Mouse (Mus musculus) spleen, adult 2 months (tissue): ENCODE data around the gene 4933417A18Rik. TPM values are rescaled to one million over a fixed set of nuclear protein-coding genes. Genes with fewer than 3 reads are reported as not detected.
"Not testable (repeated sequence)": the region's sequence is repeated elsewhere in the genome, so short reads cannot be mapped to it uniquely, and the experiment has no call there.

Experiments
- DNase-seq, 2 experiments: peaks; one replicate each; pipeline versions ENCODE4 v3.0.0 to v3.0.0-alpha.2; 2012 to 2021; ENCODE audit warnings: low spot score in 2 of 2, low read depth in 1 of 2
- H3K27ac ChIP-seq: fragments of 200-500 bp; 2 replicates; pipeline ENCODE4 v1.5.1; 2012; ENCODE audit warnings: low read length, inconsistent platforms; ENCODE audit not compliant: insufficient read depth
- H3K27me3 ChIP-seq: fragments of 200-500 bp; 2 replicates; pipeline ENCODE4 v1.6.1; 2012; ENCODE audit warnings: mild to moderate bottlenecking, moderate library complexity, low read length, inconsistent platforms; ENCODE audit not compliant: control insufficient read depth, insufficient read depth
- H3K36me3 ChIP-seq: fragments of 200-500 bp; 2 replicates; pipeline ENCODE4 v1.6.1; 2012; ENCODE audit warnings: mild to moderate bottlenecking, low read length, inconsistent platforms; ENCODE audit not compliant: control insufficient read depth, insufficient read depth
- H3K4me1 ChIP-seq: fragments of 200-500 bp; 2 replicates; pipeline ENCODE4 v1.6.1; 2011; ENCODE audit warnings: inconsistent platforms; ENCODE audit not compliant: control insufficient read depth, insufficient read depth, insufficient read length
- H3K4me3 ChIP-seq: fragments of 200-500 bp; 2 replicates; pipeline ENCODE4 v1.5.1; 2011; ENCODE audit warnings: mild to moderate bottlenecking, inconsistent platforms; ENCODE audit not compliant: insufficient read depth, insufficient read length; ENCODE audit errors: extremely low read depth
- CTCF ChIP-seq: fragments of 200-500 bp; IDR thresholded peaks from 2 replicates; pipeline ENCODE4 v1.5.1; 2011; ENCODE audit warnings: mild to moderate bottlenecking, inconsistent platforms; ENCODE audit not compliant: insufficient read depth, insufficient read length, insufficient replicate concordance; ENCODE audit errors: extremely low read depth
- POLR2A ChIP-seq: fragments of 200-500 bp; IDR thresholded peaks from 2 replicates; pipeline ENCODE4 v1.6.1; 2011; ENCODE audit warnings: low read depth, low read length, inconsistent platforms
- WGBS: fragments of 180-500 bp; shearing (Covaris S2); methylation state at CpG from one replicate; pipeline ENCODE4 v1.1.7; 2018; 5-methylcytosine and 5-hydroxymethylcytosine counted together
- polyA plus RNA-seq: library from polyadenylated mRNA; depleted of rRNA; stranded (reverse); fragments of >200 nt; gene quantifications from 2 replicates; pipeline ENCODE4 v1.2.3, GENCODE M21; 2012

The 4933417A18Rik gene
- polyA plus RNA-seq, 1 experiment: not detected

DNA sequence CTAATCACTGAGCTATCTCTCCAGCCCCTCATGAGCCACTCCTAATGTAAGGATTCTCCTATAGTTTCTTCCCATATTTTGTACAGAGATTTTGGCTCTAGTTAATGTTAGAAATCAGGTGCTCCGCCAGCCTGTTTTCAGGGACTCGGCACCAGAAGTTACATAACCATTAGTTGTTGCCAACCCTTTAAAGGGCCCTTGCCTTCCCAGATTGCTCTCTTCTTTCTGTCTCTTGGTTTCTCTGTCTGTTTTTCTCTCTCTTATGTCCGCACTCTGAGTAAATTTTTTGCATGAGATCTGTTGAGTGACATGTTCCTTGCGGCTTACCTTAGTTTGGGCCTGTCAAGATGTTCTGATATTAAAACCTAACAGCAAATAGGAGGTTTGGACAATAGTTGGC lies 51.9 kb downstream of the 4933417A18Rik start:
- WGBS: 95% methylated on average over 4 of the region's 4 CpGs
- peaks cover 15% of the 10 kb centered on the region for H3K36me3 ChIP-seq
- DNase-seq: no peak
- no peak for TF ChIP-seq POLR2A
- H3K4me1 ChIP-seq: no peaks in the 10 kb centered on the region
- no peak overlapping the region for H3K4me3 ChIP-seq
- no peak overlapping the region for H3K27ac ChIP-seq
- no peaks in the 10 kb centered on the region for H3K27me3 ChIP-seq

DNA sequence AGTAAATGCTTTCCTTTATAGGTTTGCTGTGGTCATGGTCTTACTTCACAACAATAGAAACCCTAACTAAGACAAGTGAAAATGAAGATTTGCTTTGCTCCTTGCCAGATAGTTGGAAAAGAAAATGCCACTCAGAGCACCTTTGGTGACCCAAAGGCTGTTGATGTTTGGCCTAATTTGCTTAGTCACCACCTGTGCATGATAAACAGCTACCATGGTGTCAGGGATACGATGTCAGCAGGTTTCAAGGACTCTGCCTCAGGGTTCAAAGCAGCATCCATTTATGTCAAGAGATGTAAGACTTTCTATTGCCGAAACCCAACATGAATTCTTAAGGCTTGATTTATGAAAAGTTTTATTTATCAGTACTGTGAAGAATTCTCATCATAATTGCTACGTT lies 53.2 kb downstream of the 4933417A18Rik start:
- WGBS: 93% methylated on average over 3 of the region's 3 CpGs

DNA sequence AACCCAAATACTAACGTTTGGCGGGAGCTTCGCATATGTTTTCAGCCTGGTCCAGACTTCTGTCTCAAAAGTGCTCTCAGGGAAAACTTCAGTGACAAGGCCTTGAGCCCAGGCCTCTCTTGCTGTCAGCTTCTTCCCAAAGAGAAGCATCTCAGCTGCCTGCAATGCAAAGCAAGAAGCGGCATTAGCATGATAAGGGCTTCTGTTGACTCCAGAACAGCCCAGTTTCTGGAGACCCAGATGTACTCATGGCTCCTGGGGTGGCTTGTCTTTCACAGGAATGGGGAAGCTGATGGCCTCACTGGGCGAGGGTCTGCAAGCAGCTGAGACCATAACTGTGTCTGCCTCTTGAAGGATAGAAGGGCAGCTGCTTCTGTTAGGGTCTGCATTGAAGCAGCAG lies 54.4 kb downstream of the 4933417A18Rik start:
- 93% methylated on average over 5 of the region's 5 CpGs for WGBS
- H3K36me3 ChIP-seq: peaks cover 16% of the 10 kb centered on the region
- not testable (repeated sequence) for DNase-seq

More for the DNA sequence above, 53.2 kb downstream of the 4933417A18Rik start:
- H3K4me1 ChIP-seq: no peaks in the 10 kb centered on the region
- no peak overlapping the region for H3K4me3 ChIP-seq
- DNase-seq: no peak
- TF ChIP-seq POLR2A (no peak), CTCF (no peak)
- no peak overlapping the region for H3K27ac ChIP-seq
- H3K27me3 ChIP-seq: no peaks in the 10 kb centered on the region
- H3K36me3 ChIP-seq: peaks cover 16% of the 10 kb centered on the region

DNA sequence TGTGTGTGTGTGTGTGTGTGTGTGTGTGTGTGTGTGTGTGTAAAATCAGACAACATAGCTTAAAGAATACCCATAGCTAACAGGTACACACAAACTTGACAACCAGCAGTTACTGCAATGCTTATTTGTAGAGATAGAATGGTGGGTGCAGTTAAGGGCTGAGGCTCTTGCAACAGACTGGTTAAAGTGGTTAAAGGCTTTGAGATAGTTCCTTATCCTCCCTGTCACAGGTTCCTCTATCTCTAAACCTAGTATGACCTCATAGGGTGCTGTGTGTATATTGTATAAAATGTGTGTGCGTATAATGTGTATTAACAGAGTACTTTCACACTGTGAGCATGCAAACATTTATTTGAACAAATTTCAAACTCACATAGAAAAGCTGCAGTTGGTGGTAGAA lies 59.3 kb downstream of the 4933417A18Rik start:
- H3K4me1 ChIP-seq, H3K4me3 ChIP-seq, H3K27ac ChIP-seq, H3K27me3 ChIP-seq, DNase-seq: not testable (repeated sequence)
- peaks cover 15% of the 10 kb centered on the region for H3K36me3 ChIP-seq
- 85% methylated on average over 1 of the region's 1 CpGs for WGBS

More for the DNA sequence above, 54.4 kb downstream of the 4933417A18Rik start:
- not testable (repeated sequence) for H3K4me3 ChIP-seq, H3K27me3 ChIP-seq, H3K27ac ChIP-seq, H3K4me1 ChIP-seq

DNA sequence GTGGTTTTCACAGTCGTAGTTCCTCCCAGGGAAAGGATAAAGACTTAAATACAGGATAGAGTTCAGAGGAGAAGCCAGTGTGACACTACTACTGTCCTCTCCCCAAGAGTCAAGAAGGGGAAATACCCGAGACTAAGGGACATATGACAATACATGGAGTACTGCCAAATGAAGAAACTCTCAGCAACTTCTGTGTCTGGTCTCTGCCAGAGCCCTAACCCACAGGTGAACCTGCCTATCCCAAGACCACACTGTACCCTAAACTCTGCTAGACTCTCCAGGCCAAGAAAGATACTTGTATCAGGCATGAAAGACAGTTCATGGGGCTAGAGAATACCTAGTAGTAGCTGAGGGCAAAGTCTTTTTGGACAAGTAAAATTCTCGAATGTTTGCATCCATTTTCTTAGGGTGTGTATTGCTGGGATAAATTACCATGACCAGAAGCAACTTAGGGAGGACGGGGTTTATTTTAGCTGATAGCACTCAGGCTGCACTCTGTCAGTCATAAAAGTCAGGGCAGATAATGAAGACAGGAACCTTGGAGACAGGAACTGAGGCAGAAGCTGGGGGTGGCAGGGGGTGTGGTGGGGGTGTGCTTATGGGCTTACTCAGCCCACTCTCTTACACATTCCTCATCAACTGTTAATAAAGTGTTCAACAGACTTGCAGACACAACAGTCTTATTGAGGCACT lies 67.5 kb downstream of the 4933417A18Rik start:
- no peak for TF ChIP-seq CTCF
- no peak for TF ChIP-seq POLR2A
- peaks cover 6% of the 10 kb centered on the region for H3K36me3 ChIP-seq
- WGBS: 74% methylated on average over 4 of the region's 4 CpGs
- peaks cover 2% of the 10 kb centered on the region; the same call in 1 of the 2 replicates for H3K4me1 ChIP-seq
- H3K27me3 ChIP-seq: no peaks in the 10 kb centered on the region
- H3K4me3 ChIP-seq: no peak overlapping the region
- H3K27ac ChIP-seq: no peak overlapping the region
- no peak for DNase-seq

DNA sequence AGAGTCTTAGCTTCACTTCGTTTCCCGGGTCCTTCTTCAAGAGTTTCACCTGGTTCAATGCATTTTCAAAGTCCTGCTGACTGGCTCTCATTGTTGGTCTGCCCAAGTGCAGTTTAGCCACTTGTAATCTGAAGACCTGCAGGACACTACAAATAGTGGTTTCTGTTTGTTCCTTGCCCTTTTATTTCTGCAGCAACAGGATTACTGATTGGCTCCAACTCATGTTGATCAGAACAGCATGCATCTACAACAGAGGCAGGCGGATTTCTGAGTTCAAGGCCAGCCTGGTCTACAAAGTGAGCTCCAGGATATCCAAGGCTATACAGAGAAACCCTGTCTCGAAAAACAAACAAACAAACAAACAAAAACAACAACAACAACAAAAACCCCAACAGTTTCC lies 68.9 kb downstream of the 4933417A18Rik start:
- Histone ChIP-seq H3K4me1 (peaks cover 2% of the 10 kb centered on the region; the same call in 1 of the 2 replicates), H3K27ac (no peak overlapping the region), H3K4me3 (peak overlapping the region; percentile 79; the same call in 1 of the 2 replicates), H3K36me3 (peaks cover 4% of the 10 kb centered on the region; the same call in 1 of the 2 replicates), H3K27me3 (no peaks in the 10 kb centered on the region)
- 74% methylated on average over 4 of the region's 4 CpGs for WGBS
- no peak for TF ChIP-seq CTCF
- no peak for TF ChIP-seq POLR2A
- no peak for DNase-seq

DNA sequence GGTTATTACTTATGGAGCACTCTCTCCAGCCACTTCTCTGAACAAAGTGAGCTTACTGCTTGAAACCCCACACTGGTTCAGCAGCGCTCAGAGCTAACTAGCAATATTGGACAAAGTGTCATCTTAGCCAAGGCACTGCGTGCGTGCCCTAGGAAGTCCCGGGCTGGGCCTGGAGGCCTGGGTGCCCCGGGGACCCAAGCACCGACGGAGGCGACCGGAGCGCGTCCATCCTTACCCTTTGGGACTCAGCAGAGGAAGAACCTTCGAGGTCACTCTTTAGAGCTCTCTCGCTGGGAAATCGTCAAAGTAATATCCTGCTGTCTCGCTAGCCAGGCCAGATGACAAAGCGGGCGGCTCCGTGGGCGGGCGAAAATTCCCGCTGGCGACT lies 69.4 kb downstream of the 4933417A18Rik start:
- peaks cover 3% of the 10 kb centered on the region; the same call in 1 of the 2 replicates for H3K36me3 ChIP-seq
- H3K4me1 ChIP-seq: peaks cover 2% of the 10 kb centered on the region; the same call in 1 of the 2 replicates
- H3K27ac ChIP-seq: peak overlapping the region; percentile 57; the same call in 1 of the 2 replicates
- no peaks in the 10 kb centered on the region for H3K27me3 ChIP-seq
- no peak for TF ChIP-seq CTCF
- no peak for TF ChIP-seq POLR2A
- no peak for DNase-seq
- under 1% methylated on average over 22 of the region's 22 CpGs for WGBS
- peak overlapping the region; percentile 79 for H3K4me3 ChIP-seq
